Mouse (Mus musculus): ENCODE measurements around the gene Tut7. TPM values are rescaled to one million over a fixed set of nuclear protein-coding genes. Genes with fewer than 3 reads are reported as not detected.

The Tut7 gene
- total RNA-seq, 4 experiments from 2014 or later, result 58.7 to 64.0 (median 59.9) TPM

Other genes with a start within 250 kb of the Tut7 start
- gene Agtpbp1, start 237.9 kb downstream of the Tut7 start, total RNA-seq (2022), result 100 to 1,000 TPM; 320 to 366 (median 343) TPM
- 100 to 1,000 TPM in 1 of 4 experiments, 10 to 100 TPM in 3; 85.3 to 111 (median 92.7) TPM for gene Naa35, start 237.9 kb downstream of the Tut7 start, total RNA-seq (2022)
- 10 to 100 TPM; 15.1 to 32.6 (median 20.4) TPM for gene Golm1, start 147.3 kb downstream of the Tut7 start, total RNA-seq (2022)
- not detected for gene 4921517D22Rik, start 129.0 kb downstream of the Tut7 start, total RNA-seq (2022)
- under 1 TPM; 0.11 to 0.23 (median 0.14) TPM for gene Spata31d1a, start 112.8 kb downstream of the Tut7 start, total RNA-seq (2022)
- gene Spata31d1b, start 110.9 kb downstream of the Tut7 start, total RNA-seq (2022), result under 1 TPM in 2 of 4 experiments, not detected in 2; 0.07 to 0.17 TPM
- gene Spata31d1d, start 91.4 kb downstream of the Tut7 start, total RNA-seq (2022), result not detected
- 1 to 10 TPM in 3 of 4 experiments, under 1 TPM in 1; 0.78 to 1.8 (median 1.1) TPM for gene 1700014D04Rik, start 76.4 kb downstream of the Tut7 start, total RNA-seq (2022)
- 100 to 1,000 TPM; 134 to 159 (median 150) TPM for gene Isca1, start 53.3 kb downstream of the Tut7 start, total RNA-seq (2022)
- not detected for gene Gm49354, start 40.9 kb downstream of the Tut7 start, total RNA-seq (2022)